ENCODE assay signal across 9 mouse cellular contexts in genomic region chr4:130292271-130292670, GRCm38 (mm10). TPM values are rescaled to one million over a fixed set of nuclear protein-coding genes. Genes with fewer than 3 reads are reported as not detected.
DNase-seq lines count a peak whose midpoint lies in the region; ATAC-seq and TF ChIP-seq lines count a peak whose summit lies in the region.
"Had no signal": no experiment of that assay in that cellular context is flagged by ENCODE, and none has a peak within 500 bp of the region (broad histone marks: within the 10 kb centered on the region; RNA-seq: fewer than 3 reads in every experiment).

No protein-coding gene starts in this region.

- no peak overlapping the region for H3K4me2 ChIP-seq in liver, embryonic 11.5 days

- DNase-seq in 3134 (ENCODE audit: extremely low read depth, insufficient read length, low spot score): peak; percentile 35
- DNase-seq in T-cell, adult 2 months (ENCODE audit: low spot score): peak; percentile 52
- DNase-seq in kidney, adult 9 months: peak; percentile 89
- peak; percentile 81 for DNase-seq in liver, embryonic 11.5 days (ENCODE audit: low spot score)
- peak; percentile 83 for DNase-seq in naive thymus-derived CD4-positive, alpha-beta T cell, adult 2 months (ENCODE audit: low read depth)
- peak; percentile 90 for DNase-seq in testis, postnatal 10 days (ENCODE audit: low spot score)

- peaks cover 9% of the 10 kb centered on the region; the same call in 1 of the 2 replicates for H3K27me3 ChIP-seq in liver, embryonic 11.5 days (replicated peaks; ENCODE audit: control insufficient read depth, insufficient read depth, low read length)

- no peak overlapping the region for H3K9ac ChIP-seq in liver, embryonic 11.5 days (ENCODE audit: low read depth, low read length)

- H3K36me3 ChIP-seq in liver, embryonic 11.5 days (ENCODE audit: control insufficient read depth, insufficient read depth, low read length): no peaks in the 10 kb centered on the region

- H3K4me1 ChIP-seq in cortical plate, adult 2 months (ENCODE audit: control insufficient read depth, insufficient read depth, low read length): no peaks in the 10 kb centered on the region
- peaks cover 21% of the 10 kb centered on the region for H3K4me1 ChIP-seq in liver, embryonic 11.5 days (replicated peaks; ENCODE audit: control insufficient read depth, insufficient read depth, low read length)

- no peak overlapping the region for H3K4me3 ChIP-seq in cortical plate, adult 2 months (ENCODE audit: insufficient read depth, low read length)
- no peak overlapping the region for H3K4me3 ChIP-seq in liver, embryonic 11.5 days (ENCODE audit: low read depth, low read length)
- H3K4me3 ChIP-seq: erythroblast, embryonic 14.5 days had no signal

- H3K9me3 ChIP-seq in liver, embryonic 11.5 days (ENCODE audit: control insufficient read depth, low read length): no peaks in the 10 kb centered on the region

- TF ChIP-seq POLR2A in cortical plate, adult 2 months (IDR thresholded peaks at IDR 0.05; ENCODE audit: extremely low read depth, insufficient read depth, low read length): no peak

- TF ChIP-seq CTCF in cortical plate, adult 2 months (IDR thresholded peaks at IDR 0.05; ENCODE audit: extremely low read depth, insufficient read depth, low read length): peak; percentile 95

- H3K27ac ChIP-seq in cortical plate, adult 2 months (ENCODE audit: insufficient read depth, low read length): no peak overlapping the region
- H3K27ac ChIP-seq in liver, embryonic 11.5 days (ENCODE audit: low read depth, low read length): no peak overlapping the region

- ATAC-seq in granulocyte monocyte progenitor cell, adult 5-6 weeks (replicated peaks; ENCODE audit: poor library complexity, severe bottlenecking): peak; percentile 73
- no peak for ATAC-seq in liver, embryonic 11.5 days (replicated peaks; ENCODE audit: low FRiP score)

- 4% methylated on average over 4 of the region's 4 CpGs for WGBS in liver, embryonic 11.5 days

RNA-seq across cellular contexts. Expression of gene Serinc2, which starts 13.3 kb away (rescaled TPM):
- polyA plus RNA-seq in cortical plate, adult 2 months (2012; rRNA removed): 9.0 and 10.5 TPM in 2 replicates
- total RNA-seq in granulocyte monocyte progenitor cell, adult 5-6 weeks (2014; fragmentation: Nextera tagmentation): not detected in 2 replicates
- not detected in 2 replicates for total RNA-seq in granulocyte monocyte progenitor cell, adult 5-6 weeks (2017)
- polyA plus RNA-seq in liver, embryonic 11.5 days (2014; fragmentation: Nextera tagmentation; extraction: Ambion mirVana): 6.1 and 6.8 TPM in 2 replicates
- polyA plus RNA-seq: erythroblast, embryonic 14.5 days had no signal

RNA-seq across cellular contexts. Expression of gene Fabp3, which starts 16.1 kb away (rescaled TPM):
- 308 and 316 TPM in 2 replicates for polyA plus RNA-seq in cortical plate, adult 2 months (2012; rRNA removed)
- total RNA-seq in granulocyte monocyte progenitor cell, adult 5-6 weeks (2014; fragmentation: Nextera tagmentation): not detected in 2 replicates
- not detected in 2 replicates for total RNA-seq in granulocyte monocyte progenitor cell, adult 5-6 weeks (2017)
- polyA plus RNA-seq in liver, embryonic 11.5 days (2014; fragmentation: Nextera tagmentation; extraction: Ambion mirVana): 5.0 and 6.4 TPM in 2 replicates
- polyA plus RNA-seq: erythroblast, embryonic 14.5 days had no signal

RNA-seq across cellular contexts. Expression of gene Gm10570, which starts 16.2 kb away (rescaled TPM):
- 0.90 and 2.4 TPM in 2 replicates for polyA plus RNA-seq in cortical plate, adult 2 months (2012; rRNA removed)
- not detected in 2 replicates for total RNA-seq in granulocyte monocyte progenitor cell, adult 5-6 weeks (2014; fragmentation: Nextera tagmentation)
- not detected in 2 replicates for total RNA-seq in granulocyte monocyte progenitor cell, adult 5-6 weeks (2017)
- not detected in 2 replicates for polyA plus RNA-seq in liver, embryonic 11.5 days (2014; fragmentation: Nextera tagmentation; extraction: Ambion mirVana)
- polyA plus RNA-seq: erythroblast, embryonic 14.5 days had no signal

Comparison
In these comparisons a context has a peak if more than half of its experiments do, and no peak if none do; other contexts are left out.
1. DNase-seq: peak in every context shown above with its lines; median percentile 90 in testis, postnatal 10 days; 89 in kidney, adult 9 months; 83 in naive thymus-derived CD4-positive, alpha-beta T cell, adult 2 months; 81 in liver, embryonic 11.5 days; 52 in T-cell, adult 2 months; 35 in 3134.
2. RNA of gene Fabp3, which starts 16.1 kb away (polyA plus RNA-seq): 308 to 316 TPM in cortical plate, adult 2 months; 5.0 to 6.4 TPM in liver, embryonic 11.5 days; every median in the first group is over 10 times any median in the second.